Mouse (Mus musculus): ENCODE measurements around the gene Olfr123. TPM values are rescaled to one million over a fixed set of nuclear protein-coding genes. Genes with fewer than 3 reads are reported as not detected.

The Olfr123 gene
- polyA plus RNA-seq (2014; fragmentation: Nextera tagmentation; extraction: Ambion mirVana), result not detected in 2 replicates

GRCm38 (mm10) chr17:37793229-37793628 is at the start of gene Olfr123:
Gene Olfr123 (plus strand): TSS chr17:37793529.
- H3K36me3 ChIP-seq (ENCODE audit: control insufficient read depth, insufficient read depth, low read length), result no peaks in the 10 kb centered on the region

GRCm38 (mm10) chr17:37768307-37768706 is 25.0 kb upstream of the Olfr123 start, which contains the start of gene Olfr122:
Gene Olfr122 (plus strand): TSS chr17:37768607.
- no peak within 1 kb of the TSS for H3K27ac ChIP-seq (ENCODE audit: low read depth, low read length)
- H3K36me3 ChIP-seq (ENCODE audit: control insufficient read depth, insufficient read depth, low read length), result no peaks in the 10 kb centered on the region
- no peaks in the 10 kb centered on the region for H3K9me3 ChIP-seq (replicated peaks; ENCODE audit: control insufficient read depth, low read length)
- WGBS (ENCODE audit: insufficient replicate concordance), result 80% methylated on average over 4 of the region's 4 CpGs
- H3K4me1 ChIP-seq (ENCODE audit: control insufficient read depth, insufficient read depth, low read length), result no peaks in the 10 kb centered on the region
- no peak within 1 kb of the TSS for H3K4me3 ChIP-seq (ENCODE audit: low read depth, low read length)
- no peak within 1 kb of the TSS for H3K9ac ChIP-seq (ENCODE audit: low read depth, low read length)
- ATAC-seq (replicated peaks; ENCODE audit: insufficient number of reproducible peaks, low FRiP score, low TSS enrichment), result no peak
- H3K4me2 ChIP-seq, result no peak within 1 kb of the TSS
- H3K27me3 ChIP-seq (ENCODE audit: control insufficient read depth, insufficient read depth, low read length), result no peaks in the 10 kb centered on the region

More at GRCm38 (mm10) chr17:37793229-37793628, at the start of gene Olfr123:
- H3K9ac ChIP-seq (ENCODE audit: low read depth, low read length), result no peak within 1 kb of the TSS
- H3K4me3 ChIP-seq (ENCODE audit: low read depth, low read length), result no peak within 1 kb of the TSS
- no peaks in the 10 kb centered on the region for H3K27me3 ChIP-seq (ENCODE audit: control insufficient read depth, insufficient read depth, low read length)
- no peaks in the 10 kb centered on the region for H3K9me3 ChIP-seq (replicated peaks; ENCODE audit: control insufficient read depth, low read length)
- no peak within 1 kb of the TSS for H3K4me2 ChIP-seq
- no peaks in the 10 kb centered on the region for H3K4me1 ChIP-seq (ENCODE audit: control insufficient read depth, insufficient read depth, low read length)
- no peak within 1 kb of the TSS for H3K27ac ChIP-seq (ENCODE audit: low read depth, low read length)
- no peak for ATAC-seq (replicated peaks; ENCODE audit: insufficient number of reproducible peaks, low FRiP score, low TSS enrichment)
- 77% methylated on average over 2 of the region's 2 CpGs for WGBS (ENCODE audit: insufficient replicate concordance)

- Histone ChIP-seq H3K4me2 (no peak within 1 kb of the TSS), H3K27ac (ENCODE audit: low read depth, low read length) (no peak within 1 kb of the TSS), H3K36me3 (ENCODE audit: control insufficient read depth, insufficient read depth, low read length) (no peaks in the 10 kb centered on the region), H3K4me1 (ENCODE audit: control insufficient read depth, insufficient read depth, low read length) (no peaks in the 10 kb centered on the region), H3K9me3 (replicated peaks; ENCODE audit: control insufficient read depth, low read length) (no peaks in the 10 kb centered on the region), H3K27me3 (ENCODE audit: control insufficient read depth, insufficient read depth, low read length) (no peaks in the 10 kb centered on the region), H3K4me3 (ENCODE audit: low read depth, low read length) (no peak within 1 kb of the TSS), H3K9ac (ENCODE audit: low read depth, low read length) (no peak within 1 kb of the TSS)
- 81% methylated on average over 3 of the region's 3 CpGs for WGBS (ENCODE audit: insufficient replicate concordance)
- ATAC-seq (replicated peaks; ENCODE audit: insufficient number of reproducible peaks, low FRiP score, low TSS enrichment), result no peak
These were observed 6.3 kb downstream of the Olfr123 start, which contains the start of gene Olfr124 for GRCm38 (mm10) chr17:37799588-37799987. Gene Olfr124 (plus strand): TSS chr17:37799888.

- no peaks in the 10 kb centered on the region for H3K27me3 ChIP-seq (ENCODE audit: control insufficient read depth, insufficient read depth, low read length)
- ATAC-seq (replicated peaks; ENCODE audit: insufficient number of reproducible peaks, low FRiP score, low TSS enrichment), result no peak
- no peaks in the 10 kb centered on the region for H3K36me3 ChIP-seq (ENCODE audit: control insufficient read depth, insufficient read depth, low read length)
- H3K4me3 ChIP-seq (ENCODE audit: low read depth, low read length), result no peak within 1 kb of the TSS
- no peak within 1 kb of the TSS for H3K9ac ChIP-seq (ENCODE audit: low read depth, low read length)
- no peaks in the 10 kb centered on the region for H3K4me1 ChIP-seq (ENCODE audit: control insufficient read depth, insufficient read depth, low read length)
- H3K27ac ChIP-seq (ENCODE audit: low read depth, low read length), result no peak within 1 kb of the TSS
- no peak within 1 kb of the TSS for H3K4me2 ChIP-seq
- H3K9me3 ChIP-seq (replicated peaks; ENCODE audit: control insufficient read depth, low read length), result no peaks in the 10 kb centered on the region
These were observed 39.3 kb downstream of the Olfr123 start, which contains the start of gene Olfr125 for GRCm38 (mm10) chr17:37832649-37833048. Gene Olfr125 (plus strand): TSS chr17:37832949.

- H3K27me3 ChIP-seq (ENCODE audit: control insufficient read depth, insufficient read depth, low read length), result no peaks in the 10 kb centered on the region
- no peaks in the 10 kb centered on the region for H3K4me1 ChIP-seq (ENCODE audit: control insufficient read depth, insufficient read depth, low read length)
- no peaks in the 10 kb centered on the region for H3K9me3 ChIP-seq (replicated peaks; ENCODE audit: control insufficient read depth, low read length)
- no peak within 1 kb of the TSS for H3K27ac ChIP-seq (ENCODE audit: low read depth, low read length)
- H3K36me3 ChIP-seq (ENCODE audit: control insufficient read depth, insufficient read depth, low read length), result no peaks in the 10 kb centered on the region
- H3K9ac ChIP-seq (ENCODE audit: low read depth, low read length), result no peak within 1 kb of the TSS
- no peak for ATAC-seq (replicated peaks; ENCODE audit: insufficient number of reproducible peaks, low FRiP score, low TSS enrichment)
- H3K4me2 ChIP-seq, result no peak within 1 kb of the TSS
- no peak within 1 kb of the TSS for H3K4me3 ChIP-seq (ENCODE audit: low read depth, low read length)
These were observed 53.9 kb downstream of the Olfr123 start, which contains the start of gene Olfr126 for GRCm38 (mm10) chr17:37847183-37847582. Gene Olfr126 (plus strand): TSS chr17:37847483.

Other genes with a start within 250 kb of the Olfr123 start
- not detected in 2 replicates for gene Olfr112, start 224.1 kb upstream of the Olfr123 start, polyA plus RNA-seq (2014; fragmentation: Nextera tagmentation; extraction: Ambion mirVana)
- not detected in 2 replicates for gene Olfr113, start 215.9 kb upstream of the Olfr123 start, polyA plus RNA-seq (2014; fragmentation: Nextera tagmentation; extraction: Ambion mirVana)
- gene Olfr114, start 200.8 kb upstream of the Olfr123 start, polyA plus RNA-seq (2014; fragmentation: Nextera tagmentation; extraction: Ambion mirVana), result not detected in 2 replicates
- not detected in 2 replicates for gene Olfr115, start 166.4 kb upstream of the Olfr123 start, polyA plus RNA-seq (2014; fragmentation: Nextera tagmentation; extraction: Ambion mirVana)
- gene Olfr116, start 166.3 kb upstream of the Olfr123 start, polyA plus RNA-seq (2014; fragmentation: Nextera tagmentation; extraction: Ambion mirVana), result not detected in 2 replicates
- not detected in 2 replicates for gene Olfr117, start 129.7 kb upstream of the Olfr123 start, polyA plus RNA-seq (2014; fragmentation: Nextera tagmentation; extraction: Ambion mirVana)
- not detected in 2 replicates for gene Olfr118, start 126.5 kb upstream of the Olfr123 start, polyA plus RNA-seq (2014; fragmentation: Nextera tagmentation; extraction: Ambion mirVana)
- not detected in 2 replicates for gene Olfr119, start 97.0 kb upstream of the Olfr123 start, polyA plus RNA-seq (2014; fragmentation: Nextera tagmentation; extraction: Ambion mirVana)
- gene Olfr120, start 71.7 kb upstream of the Olfr123 start, polyA plus RNA-seq (2014; fragmentation: Nextera tagmentation; extraction: Ambion mirVana), result not detected in 2 replicates
- gene Olfr121, start 44.7 kb upstream of the Olfr123 start, polyA plus RNA-seq (2014; fragmentation: Nextera tagmentation; extraction: Ambion mirVana), result not detected in 2 replicates
- not detected in 2 replicates for gene Olfr122, start 24.9 kb upstream of the Olfr123 start, polyA plus RNA-seq (2014; fragmentation: Nextera tagmentation; extraction: Ambion mirVana)
- not detected in 2 replicates for gene Olfr124, start 6.4 kb downstream of the Olfr123 start, polyA plus RNA-seq (2014; fragmentation: Nextera tagmentation; extraction: Ambion mirVana)
- not detected in 2 replicates for gene Olfr125, start 39.4 kb downstream of the Olfr123 start, polyA plus RNA-seq (2014; fragmentation: Nextera tagmentation; extraction: Ambion mirVana)
- gene Olfr126, start 54.0 kb downstream of the Olfr123 start, polyA plus RNA-seq (2014; fragmentation: Nextera tagmentation; extraction: Ambion mirVana), result not detected in 2 replicates
- gene Olfr127, start 106.9 kb downstream of the Olfr123 start, polyA plus RNA-seq (2014; fragmentation: Nextera tagmentation; extraction: Ambion mirVana), result not detected in 2 replicates
- not detected in 2 replicates for gene Olfr128, start 127.0 kb downstream of the Olfr123 start, polyA plus RNA-seq (2014; fragmentation: Nextera tagmentation; extraction: Ambion mirVana)
- gene Olfr761, start 159.6 kb downstream of the Olfr123 start, polyA plus RNA-seq (2014; fragmentation: Nextera tagmentation; extraction: Ambion mirVana), result not detected in 2 replicates